In genomic region chr10:98007037-98007436, GRCm38 (mm10) we compare ENCODE assay signal across 12 mouse cellular contexts.
A peak's percentile ranks its signal among the peaks of the same experiment; 100 is the strongest.
DNase-seq lines count a peak whose midpoint lies in the region; ATAC-seq lines count a peak whose summit lies in the region.
"Had no signal": no experiment of that assay in that cellular context is flagged by ENCODE, and none has a peak within 500 bp of the region (broad histone marks: within the 10 kb centered on the region; RNA-seq: fewer than 3 reads in every experiment).

No protein-coding gene starts in this region.

- no peak overlapping the region for H3K9ac ChIP-seq in intestine, embryonic 14.5 days (ENCODE audit: low read length)
- no peak overlapping the region for H3K9ac ChIP-seq in intestine, embryonic 15.5 days
- no peak overlapping the region for H3K9ac ChIP-seq in forebrain, embryonic 14.5 days (ENCODE audit: low read length)
- H3K9ac ChIP-seq in midbrain, embryonic 13.5 days (replicated peaks): no peak overlapping the region
- no peak overlapping the region for H3K9ac ChIP-seq in heart, embryonic 12.5 days
- H3K9ac ChIP-seq: liver, embryonic 14.5 days had no signal

- no peaks in the 10 kb centered on the region for H3K27me3 ChIP-seq in intestine, embryonic 14.5 days (replicated peaks; ENCODE audit: control insufficient read depth, insufficient read depth, low read length)
- H3K27me3 ChIP-seq in intestine, embryonic 15.5 days (replicated peaks): no peaks in the 10 kb centered on the region
- no peaks in the 10 kb centered on the region for H3K27me3 ChIP-seq in forebrain, embryonic 14.5 days (replicated peaks; ENCODE audit: control insufficient read depth, insufficient read depth, low read length)
- no peaks in the 10 kb centered on the region for H3K27me3 ChIP-seq in midbrain, embryonic 13.5 days
- H3K27me3 ChIP-seq in heart, embryonic 12.5 days (replicated peaks): no peaks in the 10 kb centered on the region

- 55% methylated on average over 4 of the region's 4 CpGs for WGBS in intestine, embryonic 14.5 days
- WGBS in intestine, embryonic 15.5 days: 53% methylated on average over 4 of the region's 4 CpGs
- 11% methylated on average over 4 of the region's 4 CpGs for WGBS in forebrain, embryonic 14.5 days
- WGBS in midbrain, embryonic 13.5 days: 21% methylated on average over 4 of the region's 4 CpGs
- 66% methylated on average over 4 of the region's 4 CpGs for WGBS in heart, embryonic 12.5 days

- no peaks in the 10 kb centered on the region for H3K4me1 ChIP-seq in intestine, embryonic 14.5 days (replicated peaks; ENCODE audit: control insufficient read depth, insufficient read depth, low read length)
- no peaks in the 10 kb centered on the region for H3K4me1 ChIP-seq in intestine, embryonic 15.5 days (replicated peaks)
- H3K4me1 ChIP-seq in forebrain, embryonic 14.5 days (ENCODE audit: control insufficient read depth, insufficient read depth, low read length): 0 out of 2 replicates have a peak, but pooled peaks cover 3% of the 10 kb centered on the region
- H3K4me1 ChIP-seq in midbrain, embryonic 13.5 days (replicated peaks): peaks cover 6% of the 10 kb centered on the region; the same call in 1 of the 2 replicates
- no peaks in the 10 kb centered on the region for H3K4me1 ChIP-seq in heart, embryonic 12.5 days (replicated peaks)

- H3K4me3 ChIP-seq in intestine, embryonic 14.5 days (ENCODE audit: low read depth, low read length): no peak overlapping the region
- H3K4me3 ChIP-seq in intestine, embryonic 15.5 days (replicated peaks): no peak overlapping the region
- H3K4me3 ChIP-seq in forebrain, embryonic 14.5 days (ENCODE audit: low read depth, low read length): no peak overlapping the region
- H3K4me3 ChIP-seq in midbrain, embryonic 13.5 days (replicated peaks): no peak overlapping the region
- no peak overlapping the region for H3K4me3 ChIP-seq in heart, embryonic 12.5 days

- no peak for DNase-seq in intestine, embryonic 14.5 days (ENCODE audit: low spot score)
- DNase-seq in Muller cell, postnatal 12 days (ENCODE audit: inconsistent ontology term): peak; percentile 49
- DNase-seq in forebrain, embryonic 14.5 days (ENCODE audit: low spot score): peak; percentile 85
- DNase-seq in spleen, postnatal 14 days (ENCODE audit: low spot score in 2 of 2): no peak
- DNase-seq in ovary, adult 18-20 months (ENCODE audit: low spot score): no peak
- DNase-seq: gastrocnemius, postnatal 10 days had no signal

- no peaks in the 10 kb centered on the region for H3K9me3 ChIP-seq in intestine, embryonic 14.5 days (ENCODE audit: control insufficient read depth, low read length)
- no peaks in the 10 kb centered on the region for H3K9me3 ChIP-seq in intestine, embryonic 15.5 days
- H3K9me3 ChIP-seq in forebrain, embryonic 14.5 days (replicated peaks; ENCODE audit: control insufficient read depth, low read length): no peaks in the 10 kb centered on the region
- H3K9me3 ChIP-seq in midbrain, embryonic 13.5 days: no peaks in the 10 kb centered on the region
- no peaks in the 10 kb centered on the region for H3K9me3 ChIP-seq in heart, embryonic 12.5 days (replicated peaks)

- no peak for ATAC-seq in intestine, embryonic 14.5 days (replicated peaks; ENCODE audit: low FRiP score, low TSS enrichment, low read depth)
- no peak for ATAC-seq in intestine, embryonic 15.5 days
- ATAC-seq in forebrain, embryonic 14.5 days: peak; percentile 84
- peak; percentile 65; the same call in 1 of the 2 replicates for ATAC-seq in midbrain, embryonic 13.5 days
- ATAC-seq in heart, embryonic 12.5 days (ENCODE audit: insufficient number of reproducible peaks, low FRiP score): no peak
- ATAC-seq: CD4-positive, CD25-positive, alpha-beta regulatory T cell, adult 4 months; intestine, postnatal 0 days had no signal

- no peak overlapping the region for H3K4me2 ChIP-seq in intestine, embryonic 14.5 days (ENCODE audit: low read length)
- no peak overlapping the region for H3K4me2 ChIP-seq in intestine, embryonic 15.5 days (replicated peaks)
- no peak overlapping the region for H3K4me2 ChIP-seq in forebrain, embryonic 14.5 days (ENCODE audit: low read length)
- H3K4me2 ChIP-seq in midbrain, embryonic 13.5 days (replicated peaks): no peak overlapping the region
- no peak overlapping the region for H3K4me2 ChIP-seq in heart, embryonic 12.5 days

- no peaks in the 10 kb centered on the region for H3K36me3 ChIP-seq in intestine, embryonic 14.5 days (ENCODE audit: control insufficient read depth, insufficient read depth, low read length)
- no peaks in the 10 kb centered on the region for H3K36me3 ChIP-seq in intestine, embryonic 15.5 days
- H3K36me3 ChIP-seq in forebrain, embryonic 14.5 days (ENCODE audit: control insufficient read depth, insufficient read depth, low read length): no peaks in the 10 kb centered on the region
- H3K36me3 ChIP-seq in midbrain, embryonic 13.5 days: no peaks in the 10 kb centered on the region
- no peaks in the 10 kb centered on the region for H3K36me3 ChIP-seq in heart, embryonic 12.5 days

- 0 out of 2 replicates have a peak overlapping the region, but pooled peaks have one; percentile 23 for H3K27ac ChIP-seq in intestine, embryonic 14.5 days (ENCODE audit: low read depth)
- H3K27ac ChIP-seq in intestine, embryonic 15.5 days: no peak overlapping the region
- H3K27ac ChIP-seq in forebrain, embryonic 14.5 days (ENCODE audit: low read depth, low read length): 0 out of 2 replicates have a peak overlapping the region, but pooled peaks have one; percentile 0
- peak overlapping the region; percentile 47; the same call in 1 of the 2 replicates for H3K27ac ChIP-seq in midbrain, embryonic 13.5 days
- H3K27ac ChIP-seq in heart, embryonic 12.5 days (ENCODE audit: poor library complexity, severe bottlenecking): no peak overlapping the region
- H3K27ac ChIP-seq: liver, embryonic 14.5 days had no signal

Comparison
In these comparisons a context has a peak if more than half of its experiments do, and no peak if none do; other contexts are left out.
1. H3K27ac ChIP-seq: peak in intestine, embryonic 14.5 days (single experiment), forebrain, embryonic 14.5 days (single experiment) and midbrain, embryonic 13.5 days (single experiment); none in intestine, embryonic 15.5 days (single experiment) and heart, embryonic 12.5 days (single experiment).
2. ATAC-seq: peak in forebrain, embryonic 14.5 days (single experiment) and midbrain, embryonic 13.5 days (single experiment); none in intestine, embryonic 14.5 days (single experiment), intestine, embryonic 15.5 days (single experiment) and heart, embryonic 12.5 days (single experiment).
3. DNase-seq: peak in Muller cell, postnatal 12 days (single experiment) and forebrain, embryonic 14.5 days (single experiment); none in intestine, embryonic 14.5 days (single experiment), spleen, postnatal 14 days (0 of 2) and ovary, adult 18-20 months (single experiment).